Mouse (Mus musculus) adrenal gland, postnatal 14 days (tissue): ENCODE data around the gene Eid2b. TPM values are rescaled to one million over a fixed set of nuclear protein-coding genes. Genes with fewer than 3 reads are reported as not detected.
"Not testable (repeated sequence)": the region's sequence is repeated elsewhere in the genome, so short reads cannot be mapped to it uniquely, and the experiment has no call there.

Source experiments
- DNase-seq: peaks from one replicate; pipeline ENCODE4 v3.0.0; 2021; ENCODE audit warnings: mixed read lengths
- long read RNA-seq, 2 experiments: library from polyadenylated mRNA; stranded (forward); transcript quantifications; one replicate each; pipeline ENCODE4 v2.0.0; 2021
- total RNA-seq: library from RNA; stranded (reverse); gene quantifications from 2 replicates; pipeline ENCODE4 v1.2.3, GENCODE M21; 2021

The Eid2b gene
- 14.2 and 14.3 TPM in 2 replicates for total RNA-seq
- long read RNA-seq, experiment 1, transcript Eid2b-201 (1 exons, 1,751 nt): major isoform, 32 of 32 reads
- long read RNA-seq, experiment 1, partial matches to known transcripts: 0 of 32 reads
- long read RNA-seq, experiment 1, other reads (novel, unspliced or antisense): 0 of 32 reads
- long read RNA-seq, experiment 2, transcript Eid2b-201 (1 exons, 1,751 nt): major isoform, 20 of 20 reads
- long read RNA-seq, experiment 2, partial matches to known transcripts: 0 of 20 reads
- long read RNA-seq, experiment 2, other reads (novel, unspliced or antisense): 0 of 20 reads

DNA sequence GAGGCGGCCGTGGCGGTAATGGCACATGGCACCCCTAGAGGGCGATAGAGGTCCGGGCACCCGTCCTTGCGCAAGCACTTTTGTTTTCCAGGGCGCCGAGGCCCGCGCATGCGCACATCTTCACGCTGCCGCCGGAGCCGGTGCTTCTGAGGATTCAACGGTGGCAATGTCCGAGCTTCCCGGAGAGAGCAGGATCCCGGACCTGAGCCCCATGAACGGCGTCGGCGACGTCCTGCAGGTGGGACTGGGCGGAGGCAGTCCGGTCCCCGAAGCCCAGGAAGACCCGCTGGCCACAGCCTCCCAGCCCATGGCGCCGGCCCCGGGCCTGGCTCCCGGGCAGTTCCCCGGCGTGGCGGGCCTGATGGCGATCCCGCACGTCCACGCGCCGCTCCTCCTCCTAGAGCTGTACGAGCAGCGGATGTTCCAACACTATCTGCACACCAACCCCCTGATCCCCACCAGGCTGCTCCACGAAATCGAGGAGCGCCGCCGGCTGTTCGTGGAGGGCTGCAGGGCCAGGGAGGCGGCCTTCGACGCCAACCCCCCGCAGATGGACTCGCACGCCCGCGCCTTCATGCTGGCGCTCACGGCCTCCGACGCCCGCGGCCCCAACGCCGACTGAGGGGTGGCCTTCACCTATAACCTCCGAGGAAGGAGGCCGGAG lies at the start of gene Eid2b:
Eid2b (plus strand) TSS at position 125 of the 664 bp plus-strand sequence.
- peak; percentile 97 for DNase-seq

DNA sequence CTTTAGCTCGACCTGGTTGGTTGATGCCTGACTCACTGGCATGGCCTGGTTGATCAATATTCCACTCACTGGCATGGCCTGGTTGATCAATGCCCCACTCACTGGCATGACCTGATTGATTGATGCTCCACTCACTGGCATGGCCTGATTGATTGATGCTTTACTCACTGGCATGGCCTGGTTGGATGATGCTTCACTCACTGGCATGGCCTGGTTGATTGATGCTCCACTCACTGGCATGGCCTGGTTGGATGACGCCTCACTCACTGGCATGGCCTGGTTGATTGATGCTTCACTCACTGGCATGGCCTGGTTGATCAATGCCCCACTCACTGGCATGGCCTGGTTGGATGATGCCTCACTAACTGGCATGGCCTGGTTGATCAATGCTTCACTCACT lies 33.6 kb upstream of the Eid2b start:
- DNase-seq: not testable (repeated sequence)

- no peak for DNase-seq
Observed at GRCm38 (mm10) chr7:28248957-28249356, 28.6 kb upstream of the Eid2b start.

GRCm38 (mm10) chr7:28251976-28252375 lies 25.6 kb upstream of the Eid2b start:
- DNase-seq: no peak

GRCm38 (mm10) chr7:28254591-28254990 lies 22.9 kb upstream of the Eid2b start:
- no peak for DNase-seq

DNA sequence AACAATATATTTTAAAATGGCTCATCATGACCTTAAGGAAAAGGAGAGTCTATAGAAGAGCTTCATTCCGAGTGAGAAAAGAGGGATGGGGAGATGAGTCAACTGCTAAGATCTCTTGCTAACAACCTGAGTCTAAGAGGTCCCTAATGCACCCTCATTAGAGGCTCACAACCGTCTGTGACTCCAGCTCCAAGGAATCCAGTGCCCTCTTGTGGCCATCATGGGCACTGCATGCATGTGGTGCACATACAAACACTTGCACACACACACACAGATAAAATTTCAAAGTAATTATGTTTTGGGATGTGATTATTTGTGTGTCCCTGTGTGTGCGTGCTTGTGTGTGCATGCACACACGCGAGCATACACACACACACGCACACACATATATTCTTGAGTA lies 22.1 kb upstream of the Eid2b start:
- DNase-seq: no peak

GRCm38 (mm10) chr7:28262861-28263260 lies 14.7 kb upstream of the Eid2b start:
- DNase-seq: no peak

DNA sequence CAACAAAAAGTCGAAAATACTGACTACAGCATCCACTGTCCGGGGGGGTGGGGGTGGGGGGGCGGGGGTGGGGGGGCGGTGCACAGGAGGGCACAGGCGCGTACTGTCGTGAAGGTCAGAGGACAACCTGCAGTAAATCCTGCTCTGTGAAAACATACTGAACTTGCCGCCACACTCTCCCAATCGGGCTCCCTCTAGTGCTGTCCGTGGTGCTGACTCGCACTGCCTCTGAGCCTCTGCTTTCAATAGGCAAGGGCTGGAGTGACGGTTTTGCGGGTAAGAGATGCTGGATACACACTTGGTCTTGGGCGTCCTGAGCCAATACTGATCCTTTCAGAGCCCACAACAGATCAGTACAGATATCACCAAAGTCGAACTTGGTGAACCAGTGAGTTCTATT lies 13.8 kb upstream of the Eid2b start:
- DNase-seq: peak; percentile 88

DNA sequence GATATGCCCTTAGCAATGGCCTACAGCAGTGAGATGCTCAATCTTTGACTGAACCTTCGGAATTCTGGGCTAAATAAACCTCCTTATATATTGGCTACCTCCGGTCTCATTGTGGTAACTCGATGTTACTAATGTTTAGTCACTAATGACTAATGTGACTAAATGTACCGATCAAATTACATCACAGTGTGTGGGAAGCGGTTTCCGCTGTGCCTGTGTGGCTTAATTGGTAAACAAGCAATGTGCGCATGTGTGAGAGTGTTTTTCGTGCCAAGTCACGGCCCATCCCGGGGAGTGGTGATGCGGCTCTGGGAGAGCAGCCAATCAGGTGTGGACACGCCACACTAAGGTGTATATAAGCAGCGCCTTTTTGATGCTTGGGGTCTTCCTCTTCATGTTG lies 12.1 kb upstream of the Eid2b start:
- no peak for DNase-seq

- peak; percentile 92 for DNase-seq
Observed at GRCm38 (mm10) chr7:28267129-28268041, 10.2 kb upstream of the Eid2b start, which contains the start of gene Eid2. Eid2 (plus strand) TSS chr7:28267881.

- DNase-seq: peak; percentile 84
Observed at GRCm38 (mm10) chr7:28268042-28268531, 9.5 kb upstream of the Eid2b start.

DNA sequence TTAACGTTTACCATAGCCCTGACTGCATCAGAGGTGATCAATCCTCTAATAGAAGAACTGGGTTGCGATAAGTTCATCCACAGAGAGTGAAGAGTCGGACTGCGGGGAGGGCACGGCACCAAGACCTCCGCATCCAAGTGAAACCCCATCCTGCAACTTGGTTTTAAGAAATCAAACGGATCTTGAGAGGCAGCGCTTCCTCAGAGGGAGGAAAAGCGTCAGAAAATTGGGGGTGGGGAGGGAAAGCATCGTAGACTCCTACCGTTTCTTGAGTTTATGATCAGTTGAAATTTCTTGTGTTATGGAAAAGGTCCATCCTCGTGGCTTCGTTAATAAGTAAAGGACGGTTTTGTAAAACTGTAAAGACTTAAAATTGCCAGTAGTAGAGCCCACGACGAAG lies 9.0 kb upstream of the Eid2b start:
- no peak for DNase-seq

DNA sequence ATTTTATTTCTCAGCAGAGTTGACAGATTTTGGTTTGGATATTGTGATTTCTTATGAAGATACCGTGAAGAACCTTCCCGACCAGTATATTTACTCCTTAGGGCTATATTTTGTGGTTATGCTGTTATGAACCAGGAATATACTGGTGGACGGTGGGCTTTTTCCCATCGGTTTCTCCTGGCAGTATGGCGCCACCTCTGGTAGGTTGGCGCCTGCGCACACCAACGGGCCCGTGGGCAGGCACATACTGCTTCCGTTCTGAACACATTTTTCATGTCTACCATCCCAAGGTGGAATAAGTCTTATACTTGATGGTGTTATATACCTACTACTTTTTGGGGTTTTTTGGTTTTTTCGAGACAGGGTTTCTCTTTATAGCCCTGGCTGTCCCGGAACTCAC lies 8.2 kb upstream of the Eid2b start:
- peak; percentile 21 for DNase-seq

- no peak for DNase-seq
Observed at GRCm38 (mm10) chr7:28271761-28272160, 5.8 kb upstream of the Eid2b start.

DNA sequence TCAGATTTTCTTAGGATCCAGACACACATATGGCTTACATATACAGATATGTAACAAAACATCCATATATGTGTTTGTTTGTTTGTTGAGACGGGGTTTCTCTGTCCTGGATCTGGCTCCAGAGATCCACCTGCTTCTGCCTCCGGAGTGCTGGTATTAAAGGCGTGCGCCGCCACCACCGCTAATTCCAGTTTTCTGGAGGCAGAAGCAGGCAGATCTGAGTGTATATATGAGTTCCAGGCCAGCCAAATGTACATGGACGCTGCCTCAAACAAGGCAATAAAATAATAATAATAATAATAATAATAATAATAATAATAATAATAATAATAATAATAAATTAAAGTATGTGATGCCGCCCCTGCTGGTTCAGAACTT lies 313 bp upstream of the Eid2b start:
- DNase-seq: no peak

DNA sequence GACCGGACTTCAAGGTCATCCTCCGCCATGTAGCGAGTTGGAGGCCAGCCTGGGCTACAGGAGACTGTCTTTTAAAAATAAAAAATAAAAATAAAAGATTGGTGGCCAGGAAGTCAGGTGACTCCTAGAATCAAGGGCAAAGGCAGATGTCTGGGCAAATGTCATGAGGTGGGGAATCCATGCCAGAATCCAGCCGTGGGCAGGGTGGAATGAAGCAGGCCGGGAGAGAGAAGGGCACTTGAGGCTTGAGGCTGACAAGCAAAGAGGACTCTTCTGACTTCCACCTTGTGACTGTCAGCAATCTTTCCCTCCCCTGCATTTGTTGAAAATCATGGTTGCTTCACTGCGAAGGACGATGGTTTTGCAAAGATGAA lies 727 bp downstream of the Eid2b start:
- no peak for DNase-seq

DNA sequence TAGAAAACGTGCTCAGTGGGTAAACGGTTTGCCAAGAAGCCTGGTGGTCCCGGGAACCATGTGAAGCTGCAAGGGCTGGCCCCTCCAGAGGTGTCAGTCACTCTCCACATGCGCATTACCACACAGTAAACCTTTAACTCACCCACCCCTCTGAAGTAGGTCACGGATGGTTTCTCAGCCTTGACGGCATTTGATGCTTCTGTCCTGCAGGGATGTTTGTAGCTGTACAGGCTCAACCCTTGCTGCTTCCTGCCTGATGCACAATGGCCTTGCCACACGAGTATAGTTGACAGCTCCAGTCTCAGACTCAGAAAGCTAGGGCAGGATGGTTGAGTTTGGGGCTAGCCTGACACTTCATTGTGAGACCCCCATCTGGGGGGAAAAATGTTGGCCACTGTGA lies 3.1 kb downstream of the Eid2b start:
- no peak for DNase-seq

DNA sequence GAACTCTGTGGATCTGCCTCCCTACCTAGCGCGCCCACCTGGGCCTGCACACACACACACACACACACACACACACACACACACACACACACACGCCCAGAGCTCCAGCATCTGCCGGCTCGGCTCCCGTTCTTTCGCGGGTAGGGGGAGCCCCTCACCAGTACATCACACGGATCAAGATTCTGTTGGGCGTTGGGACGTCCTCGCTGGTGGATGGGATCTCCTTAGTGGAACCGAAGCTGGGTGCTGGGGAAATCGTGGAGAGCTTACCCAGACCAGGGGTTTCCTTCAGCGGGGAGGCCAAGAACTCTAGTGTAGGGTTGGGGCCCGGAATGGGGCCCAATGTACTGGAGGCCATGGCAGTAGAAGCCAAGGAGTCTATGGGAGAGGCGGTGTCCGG lies 12.6 kb downstream of the Eid2b start:
- DNase-seq: no peak

DNA sequence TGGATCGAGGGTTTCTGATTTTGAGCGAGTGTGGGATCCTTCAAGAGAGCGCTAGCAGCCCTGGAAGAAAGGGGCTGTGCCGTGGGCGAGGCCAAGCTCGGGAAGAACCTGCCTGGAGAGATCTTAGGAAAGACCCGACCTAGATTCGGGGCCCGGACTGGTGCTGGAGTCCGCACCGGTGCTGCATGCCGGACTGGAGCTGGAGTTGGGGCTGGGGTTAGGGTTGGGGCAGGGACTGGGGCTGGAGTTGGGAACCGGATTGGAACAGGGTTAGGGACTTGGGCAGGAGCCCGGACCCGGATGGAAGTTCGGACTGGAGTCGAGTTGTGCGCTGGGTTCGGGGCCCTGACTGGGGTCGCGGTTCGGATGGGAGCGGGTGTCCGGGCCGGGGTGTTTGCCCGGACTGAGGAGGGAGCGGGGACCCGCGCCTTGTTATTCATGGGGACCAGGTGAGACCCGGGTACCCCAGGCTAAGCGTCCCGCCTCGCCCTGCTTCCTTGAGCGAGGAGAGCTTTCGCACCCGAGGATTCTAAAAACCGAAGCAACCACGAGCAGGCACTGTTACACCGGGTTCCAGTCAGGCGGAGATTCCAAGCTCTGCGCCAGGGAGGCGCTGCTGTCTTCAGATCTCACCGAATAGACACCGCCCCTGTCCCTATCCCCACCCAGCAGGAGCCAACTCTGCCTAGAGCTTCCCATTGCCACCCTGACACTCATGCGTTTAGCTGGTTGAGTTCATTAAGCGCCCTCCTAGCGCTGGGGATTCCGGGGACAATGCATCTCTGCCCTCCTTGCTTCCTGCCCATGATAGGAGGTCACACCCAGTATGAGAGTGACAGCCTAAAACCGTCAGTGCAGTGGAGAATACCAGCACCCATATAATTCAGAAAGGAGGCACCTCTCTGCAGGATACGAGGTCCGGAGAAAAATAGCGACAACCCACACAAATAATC lies 13.4 kb downstream of the Eid2b start, which contains the start of gene Selenov:
Selenov (minus strand) TSS at position 549 of the 953 bp plus-strand sequence.
- peak; percentile 74 for DNase-seq

DNA sequence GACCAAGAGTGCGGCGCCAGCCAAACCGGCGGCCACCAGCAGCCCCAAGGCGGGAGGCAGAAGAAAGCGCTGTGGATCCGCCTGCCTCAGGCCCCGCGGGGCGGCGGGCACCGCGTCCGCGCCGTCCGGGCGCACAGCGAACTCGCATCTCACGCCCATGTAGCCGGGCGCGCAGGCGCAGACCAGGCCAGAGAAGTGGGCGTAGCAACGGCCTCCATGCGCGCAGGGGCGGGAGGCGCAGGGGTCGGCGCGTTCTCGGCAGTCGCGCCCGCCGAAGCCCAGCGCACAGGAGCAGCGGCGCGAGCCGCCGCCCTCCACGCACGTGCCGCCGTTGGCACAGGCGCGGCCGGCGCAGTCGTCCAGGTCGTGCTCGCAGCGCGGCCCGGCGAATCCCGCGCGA lies 16.9 kb downstream of the Eid2b start:
- DNase-seq: peak; percentile 87

- DNase-seq: peak; percentile 75
Observed at GRCm38 (mm10) chr7:28298837-28299625, 21.5 kb downstream of the Eid2b start.
